Mouse (Mus musculus) ZHBTc4 (cell line): ENCODE data around the gene Grifin.

Source experiments
- DNase-seq: peaks from one replicate; pipeline ENCODE4 v3.0.0-alpha.2; 2011; ENCODE audit warnings: low read depth, low spot score

The Grifin gene

GRCm38 (mm10) chr5:140549306-140550047 lies 15.4 kb downstream of the Grifin start:
- DNase-seq, result peak; percentile 94

- DNase-seq, result peak; percentile 73
These were observed 18.5 kb downstream of the Grifin start for GRCm38 (mm10) chr5:140546332-140546731.

- DNase-seq, result no peak
These were observed 19.2 kb downstream of the Grifin start for GRCm38 (mm10) chr5:140545651-140546050.

- no peak for DNase-seq
These were observed 21.9 kb downstream of the Grifin start for GRCm38 (mm10) chr5:140542811-140543575.

GRCm38 (mm10) chr5:140540106-140540505 lies 24.8 kb downstream of the Grifin start:
- DNase-seq, result peak; percentile 88

GRCm38 (mm10) chr5:140538111-140538683 lies 26.7 kb downstream of the Grifin start:
- no peak for DNase-seq

- DNase-seq, result no peak
These were observed 38.1 kb downstream of the Grifin start for GRCm38 (mm10) chr5:140526754-140527153.

- DNase-seq, result no peak
These were observed 43.7 kb downstream of the Grifin start for GRCm38 (mm10) chr5:140521196-140521595.

GRCm38 (mm10) chr5:140517921-140518230 lies 47.0 kb downstream of the Grifin start:
- DNase-seq, result no peak

GRCm38 (mm10) chr5:140517159-140517920 lies 47.5 kb downstream of the Grifin start:
- no peak for DNase-seq

GRCm38 (mm10) chr5:140514799-140515486 lies 49.9 kb downstream of the Grifin start:
- DNase-seq, result peak; percentile 91

GRCm38 (mm10) chr5:140513921-140514320 lies 51.0 kb downstream of the Grifin start:
- no peak for DNase-seq
